Mouse (Mus musculus) heart, postnatal 0 days (tissue): Measurements from ENCODE around the gene Relt.

Experiments
- CTCF ChIP-seq: IDR thresholded peaks from 2 replicates; pipeline ENCODE4 v1.5.1; 2016; ENCODE audit warnings: antibody characterized with exemption, control low read depth, low read depth
- EP300 ChIP-seq: IDR thresholded peaks from 2 replicates; pipeline ENCODE4 v1.6.1; 2016; ENCODE audit warnings: antibody characterized with exemption, low read depth

GRCm38 (mm10) chr7:100906029-100906789 is 43.0 kb upstream of the Relt start:
- TF ChIP-seq EP300 (no peak), CTCF (no peak)
